Mouse (Mus musculus) CH12.LX (cell line): Measurements from ENCODE around the gene Pex3.

Experiments
- CHD2 ChIP-seq: IDR thresholded peaks from 2 replicates; pipeline ENCODE4 v1.6.1; 2011; ENCODE audit warnings: low read length, improper control_type of control experiment
- CTCF ChIP-seq, 2 experiments: IDR thresholded peaks in 1 of 2; conservative IDR thresholded peaks in 1 of 2; 2 replicates each; pipeline ENCODE4 v1.5.1; 2011 to 2012; ENCODE audit warnings: low read depth in 2 of 2, low read length in 2 of 2, improper control_type of control experiment in 1 of 2, inconsistent platforms in 1 of 2, mild to moderate bottlenecking in 1 of 2, moderate library complexity in 1 of 2
- EP300 ChIP-seq: IDR thresholded peaks from 2 replicates; pipeline ENCODE4 v1.6.1; 2011; ENCODE audit warnings: low read length, improper control_type of control experiment
- GABPA ChIP-seq: IDR thresholded peaks from 2 replicates; pipeline ENCODE4 v1.6.1; 2012; ENCODE audit warnings: low read depth, low read length, improper control_type of control experiment, inconsistent platforms; ENCODE audit not compliant: insufficient replicate concordance
- MAZ ChIP-seq: IDR thresholded peaks from 2 replicates; pipeline ENCODE4 v1.6.1; 2012; ENCODE audit warnings: low read depth, mild to moderate bottlenecking, inconsistent platforms, low read length, improper control_type of control experiment, moderate library complexity
- POLR2A ChIP-seq: IDR thresholded peaks from 2 replicates; pipeline ENCODE4 v1.6.1; 2011; ENCODE audit warnings: low read depth, mild to moderate bottlenecking, improper control_type of control experiment, low read length

DNA sequence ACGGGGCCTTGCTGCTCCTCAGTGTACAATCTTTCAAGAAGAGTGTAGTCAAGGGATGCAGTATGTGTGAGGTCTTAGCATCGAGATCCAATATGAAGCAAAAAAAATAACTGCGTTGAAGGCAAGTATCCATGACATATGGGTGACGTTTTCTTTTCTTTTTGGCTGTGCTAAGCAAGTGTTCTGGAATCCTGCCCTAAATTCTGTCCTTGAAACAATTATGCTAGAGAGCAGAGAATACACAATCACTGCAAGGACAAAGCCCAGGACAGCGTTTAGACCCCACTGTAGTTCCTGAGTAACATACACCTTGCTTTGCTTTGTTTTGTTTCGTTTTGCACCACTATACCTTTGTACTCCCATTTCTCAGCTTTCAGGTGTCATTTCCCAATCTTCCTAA lies 73.6 kb downstream of the Pex3 start:
- TF ChIP-seq EP300, result no peak
- TF ChIP-seq CTCF (conservative IDR thresholded peaks at IDR 0.05 in 1 of 2, IDR thresholded peaks at IDR 0.05 in 1 of 2; ENCODE audit: low read depth in 2 of 2, low read length in 2 of 2), result no peak
- TF ChIP-seq CHD2, result no peak
- no peak for TF ChIP-seq MAZ
- no peak for TF ChIP-seq POLR2A
- TF ChIP-seq GABPA, result no peak
